Mouse (Mus musculus) hindbrain, postnatal 0 days (tissue): ENCODE measurements at regions not wholly inside any gene's neighbourhood (a gene's known extent, or its start where the extent isn't known, plus 50 kb on each side); places are given as distances from the start of the nearest gene placed in this dataset.
A peak's percentile ranks its signal among the peaks of the same experiment; 100 is the strongest.

Source experiments
- ATAC-seq: fragments of 200-750 bp; cut with Nextera tagmentation; 2 replicates; pipeline ENCODE4 v1.8.0; 2017; ENCODE audit warnings: mild to moderate bottlenecking, moderate TSS enrichment, moderate library complexity
- DNase-seq: peaks from one replicate; pipeline ENCODE4 v3.0.0-alpha.2; 2015; ENCODE audit warnings: low spot score
- H3K27ac ChIP-seq: fragments of 300-500 bp; sonication (generic); 2 replicates; pipeline ENCODE4 v1.5.1; 2014; ENCODE audit warnings: mild to moderate bottlenecking
- H3K27me3 ChIP-seq: fragments of 300-500 bp; sonication (generic); 2 replicates; pipeline ENCODE4 v1.6.1; 2014; ENCODE audit warnings: low read length, mixed read lengths; ENCODE audit not compliant: insufficient read depth
- H3K36me3 ChIP-seq: fragments of 300-500 bp; sonication (generic); 2 replicates; pipeline ENCODE4 v1.6.1; 2014; ENCODE audit warnings: low read length, mixed read lengths; ENCODE audit not compliant: insufficient read depth
- H3K4me1 ChIP-seq: fragments of 300-500 bp; sonication (generic); 2 replicates; pipeline ENCODE4 v1.6.1; 2014; ENCODE audit warnings: antibody characterized with exemption, low read length, mixed read lengths; ENCODE audit not compliant: insufficient read depth
- H3K4me2 ChIP-seq: fragments of 300-500 bp; sonication (generic); 2 replicates; pipeline ENCODE4 v1.6.1; 2014; ENCODE audit warnings: low read depth, mild to moderate bottlenecking, low read length, moderate library complexity, mixed read lengths
- H3K4me3 ChIP-seq: fragments of 300-500 bp; sonication (generic); 2 replicates; pipeline ENCODE4 v1.5.1; 2014; ENCODE audit warnings: low read length
- H3K9ac ChIP-seq: fragments of 300-500 bp; sonication (generic); replicated peaks from 2 replicates; pipeline ENCODE4 v1.6.1; 2014; ENCODE audit warnings: mild to moderate bottlenecking, low read length, moderate library complexity, mixed read lengths
- H3K9me3 ChIP-seq: fragments of 300-500 bp; sonication (generic); 2 replicates; pipeline ENCODE4 v1.6.1; 2016; ENCODE audit warnings: low read length, mixed read lengths
- CTCF ChIP-seq: IDR thresholded peaks from 2 replicates; pipeline ENCODE4 v1.5.1; 2016; ENCODE audit warnings: antibody characterized with exemption, control low read depth, low read depth
- WGBS: fragments of 180-500 bp; shearing (Covaris S2); extraction: QIAGEN DNeasy Blood & Tissue Kit; methylation state at CpG from one replicate; pipeline ENCODE4 v1.1.7; 2014; 5-methylcytosine and 5-hydroxymethylcytosine counted together

- no peak overlapping the region for H3K9ac ChIP-seq
- no peak overlapping the region for H3K4me2 ChIP-seq
- no peaks in the 10 kb centered on the region for H3K9me3 ChIP-seq
- no peak overlapping the region for H3K4me3 ChIP-seq
- H3K36me3 ChIP-seq = no peaks in the 10 kb centered on the region
- no peak overlapping the region for H3K27ac ChIP-seq
- DNase-seq = no peak
- no peak for TF ChIP-seq CTCF
- no peaks in the 10 kb centered on the region for H3K27me3 ChIP-seq
- 71% methylated on average over 10 of the region's 10 CpGs for WGBS
- ATAC-seq = no peak
- H3K4me1 ChIP-seq = no peaks in the 10 kb centered on the region
Measured at GRCm38 (mm10) chr3:51072417-51072816, 151.8 kb upstream of the Noct start.

GRCm38 (mm10) chr3:51073003-51073679 is 151.1 kb upstream of the Noct start:
- H3K9me3 ChIP-seq = no peaks in the 10 kb centered on the region
- H3K36me3 ChIP-seq = no peaks in the 10 kb centered on the region
- 87% methylated on average over 15 of the region's 15 CpGs for WGBS
- H3K27me3 ChIP-seq = no peaks in the 10 kb centered on the region
- no peak overlapping the region for H3K27ac ChIP-seq
- H3K4me3 ChIP-seq = no peak overlapping the region
- TF ChIP-seq CTCF = no peak
- H3K4me2 ChIP-seq = no peak overlapping the region
- no peak overlapping the region for H3K9ac ChIP-seq
- H3K4me1 ChIP-seq = no peaks in the 10 kb centered on the region
- ATAC-seq = no peak
- DNase-seq = no peak

GRCm38 (mm10) chr3:51073743-51074319 is 150.4 kb upstream of the Noct start:
- Histone ChIP-seq H3K9me3 (no peaks in the 10 kb centered on the region), H3K4me1 (no peaks in the 10 kb centered on the region), H3K36me3 (no peaks in the 10 kb centered on the region), H3K27me3 (no peaks in the 10 kb centered on the region), H3K4me2 (no peak overlapping the region), H3K4me3 (no peak overlapping the region), H3K27ac (no peak overlapping the region), H3K9ac (no peak overlapping the region)
- 81% methylated on average over 7 of the region's 7 CpGs for WGBS
- ATAC-seq (no peak), DNase-seq (no peak)
- no peak for TF ChIP-seq CTCF

- Histone ChIP-seq H3K27ac (no peak overlapping the region), H3K27me3 (no peaks in the 10 kb centered on the region)
- 44% methylated on average over 10 of the region's 10 CpGs for WGBS
Measured at GRCm38 (mm10) chr3:51075219-51075920, 148.9 kb upstream of the Noct start.

GRCm38 (mm10) chr3:51078459-51078858 is 145.8 kb upstream of the Noct start:
- H3K4me1 ChIP-seq = no peaks in the 10 kb centered on the region
- no peaks in the 10 kb centered on the region for H3K27me3 ChIP-seq
- no peaks in the 10 kb centered on the region for H3K9me3 ChIP-seq
- no peak overlapping the region for H3K9ac ChIP-seq
- DNase-seq (no peak), ATAC-seq (no peak)
- no peak overlapping the region for H3K4me3 ChIP-seq
- 52% methylated on average over 4 of the region's 4 CpGs for WGBS
- no peak overlapping the region for H3K4me2 ChIP-seq
- H3K27ac ChIP-seq = no peak overlapping the region
- TF ChIP-seq CTCF = no peak
- no peaks in the 10 kb centered on the region for H3K36me3 ChIP-seq

More at GRCm38 (mm10) chr3:51075219-51075920, 148.9 kb upstream of the Noct start:
- Histone ChIP-seq H3K4me2 (no peak overlapping the region), H3K9ac (no peak overlapping the region), H3K36me3 (no peaks in the 10 kb centered on the region), H3K9me3 (no peaks in the 10 kb centered on the region), H3K4me3 (no peak overlapping the region), H3K4me1 (no peaks in the 10 kb centered on the region)
- TF ChIP-seq CTCF = no peak
- ATAC-seq = peak; percentile 70
- DNase-seq = peak; percentile 52

- no peak overlapping the region for H3K4me3 ChIP-seq
- H3K4me2 ChIP-seq = no peak overlapping the region
- no peaks in the 10 kb centered on the region for H3K36me3 ChIP-seq
- H3K4me1 ChIP-seq = no peaks in the 10 kb centered on the region
- ATAC-seq (no peak), DNase-seq (no peak)
- no peak overlapping the region for H3K27ac ChIP-seq
- no peak overlapping the region for H3K9ac ChIP-seq
- no peaks in the 10 kb centered on the region for H3K27me3 ChIP-seq
- 64% methylated on average over 3 of the region's 3 CpGs for WGBS
- no peak for TF ChIP-seq CTCF
- H3K9me3 ChIP-seq = no peaks in the 10 kb centered on the region
Measured at GRCm38 (mm10) chr3:51080415-51080814, 143.8 kb upstream of the Noct start.

- H3K9ac ChIP-seq = no peak overlapping the region
- no peak for DNase-seq
- H3K9me3 ChIP-seq = no peaks in the 10 kb centered on the region
- no peaks in the 10 kb centered on the region for H3K4me1 ChIP-seq
- H3K4me3 ChIP-seq = no peak overlapping the region
- no peak overlapping the region for H3K4me2 ChIP-seq
- TF ChIP-seq CTCF = no peak
- H3K27me3 ChIP-seq = no peaks in the 10 kb centered on the region
- no peak for ATAC-seq
- H3K27ac ChIP-seq = no peak overlapping the region
- H3K36me3 ChIP-seq = no peaks in the 10 kb centered on the region
- WGBS = 56% methylated on average over 7 of the region's 7 CpGs
Measured at GRCm38 (mm10) chr3:51080855-51081254, 143.4 kb upstream of the Noct start.
